Mouse (Mus musculus) layer of hippocampus, adult 9-11 months (tissue): Measurements from ENCODE around the gene Tmem25.
"Not testable (repeated sequence)": the region's sequence is repeated elsewhere in the genome, so short reads cannot be mapped to it uniquely, and the experiment has no call there.

Experiments used
- DNase-seq: peaks from one replicate; pipeline ENCODE4 v3.0.0; 2022

Gene Tmem25

GRCm38 (mm10) chr9:44772392-44772749 is 26.7 kb downstream of the Tmem25 start:
- no peak for DNase-seq

GRCm38 (mm10) chr9:44771376-44771775 is 27.7 kb downstream of the Tmem25 start:
- no peak for DNase-seq

- not testable (repeated sequence) for DNase-seq
Measured at GRCm38 (mm10) chr9:44768029-44768394, 31.1 kb downstream of the Tmem25 start.

GRCm38 (mm10) chr9:44767101-44768028 is 31.7 kb downstream of the Tmem25 start, which contains the start of the genes Arcn1 and Ift46:
TSS of gene Arcn1 (minus strand) at chr9:44767845.
TSS of gene Ift46 (plus strand) at chr9:44767908.
- DNase-seq = peak; percentile 80

- DNase-seq = no peak
Measured at GRCm38 (mm10) chr9:44760873-44761272, 38.2 kb downstream of the Tmem25 start.

GRCm38 (mm10) chr9:44748473-44748872 is 50.6 kb downstream of the Tmem25 start:
- no peak for DNase-seq

- no peak for DNase-seq
Measured at GRCm38 (mm10) chr9:44747341-44747740, 51.8 kb downstream of the Tmem25 start.

- DNase-seq = no peak
Measured at GRCm38 (mm10) chr9:44746666-44747065, 52.4 kb downstream of the Tmem25 start.

- DNase-seq = no peak
Measured at GRCm38 (mm10) chr9:44745371-44745770, 53.7 kb downstream of the Tmem25 start.
